ENCODE assay signal across 8 mouse cellular contexts in genomic region chr7:19628192-19628535, GRCm38 (mm10). TPM values are rescaled to one million over a fixed set of nuclear protein-coding genes. Genes with fewer than 3 reads are reported as not detected.
DNase-seq lines count a peak whose midpoint lies in the region; ATAC-seq and TF ChIP-seq lines count a peak whose summit lies in the region.

No protein-coding gene starts in this region.

- peaks cover 0 to 2% of the 10 kb centered on the region in 2 experiments; a peak in 1 of 4 replicates for H3K4me1 ChIP-seq in heart, embryonic 14.5 days (ENCODE audit: control insufficient read depth in 2 of 2, insufficient read depth in 2 of 2, low read length in 2 of 2)
- H3K4me1 ChIP-seq in ES-Bruce4 (ENCODE audit: control insufficient read depth, insufficient read depth, low read length), result no peaks in the 10 kb centered on the region
- peaks cover 2% of the 10 kb centered on the region; the same call in 1 of the 2 replicates for H3K4me1 ChIP-seq in forebrain, embryonic 14.5 days (ENCODE audit: control insufficient read depth, insufficient read depth, low read length)
- peaks cover 46% of the 10 kb centered on the region for H3K4me1 ChIP-seq in liver, embryonic 15.5 days (replicated peaks)

- H3K36me3 ChIP-seq in heart, embryonic 14.5 days (ENCODE audit: control insufficient read depth, insufficient read depth, low read length), result peaks cover 14% of the 10 kb centered on the region
- no peaks in the 10 kb centered on the region; the same call in 1 of the 2 replicates for H3K36me3 ChIP-seq in ES-Bruce4 (ENCODE audit: control insufficient read depth, insufficient read depth, low read length, poor library complexity, severe bottlenecking)
- peaks cover 13% of the 10 kb centered on the region for H3K36me3 ChIP-seq in forebrain, embryonic 14.5 days (ENCODE audit: control insufficient read depth, insufficient read depth, low read length)
- peaks cover 14% of the 10 kb centered on the region for H3K36me3 ChIP-seq in liver, embryonic 15.5 days (replicated peaks)

- peak overlapping the region; percentile 83 to 88 for H3K4me3 ChIP-seq in heart, embryonic 14.5 days (ENCODE audit: control insufficient read depth in 1 of 2, insufficient read depth in 1 of 2, low read depth in 1 of 2, low read length in 2 of 2)
- H3K4me3 ChIP-seq in ES-Bruce4 (ENCODE audit: low read depth, low read length), result peak overlapping the region; percentile 53
- H3K4me3 ChIP-seq in forebrain, embryonic 14.5 days (ENCODE audit: low read depth, low read length), result peak overlapping the region; percentile 67
- H3K4me3 ChIP-seq in liver, embryonic 15.5 days (replicated peaks), result peak overlapping the region; percentile 78

- H3K9ac ChIP-seq in heart, embryonic 14.5 days (ENCODE audit: low read length), result no peak overlapping the region; the same call in 1 of the 2 replicates
- H3K9ac ChIP-seq in ES-Bruce4 (ENCODE audit: low read depth, poor library complexity, severe bottlenecking), result 0 out of 2 replicates have a peak overlapping the region, but pooled peaks have one; percentile 8
- H3K9ac ChIP-seq in forebrain, embryonic 14.5 days (ENCODE audit: low read length), result 0 out of 2 replicates have a peak overlapping the region, but pooled peaks have one; percentile 2
- H3K9ac ChIP-seq in liver, embryonic 15.5 days, result no peak overlapping the region

- no peak for TF ChIP-seq CTCF in ES-Bruce4 (IDR thresholded peaks at IDR 0.05; ENCODE audit: low read depth, low read length)

- DNase-seq in heart, postnatal 36 days, result no peak
- DNase-seq in forebrain, embryonic 14.5 days (ENCODE audit: low spot score), result no peak
- DNase-seq in Muller cell, postnatal 12 days (ENCODE audit: inconsistent ontology term), result no peak
- DNase-seq in adrenal gland, postnatal 25 days, result no peak
- no peak for DNase-seq in lung, postnatal 36 days

- no peak for ATAC-seq in heart, embryonic 14.5 days (ENCODE audit: insufficient number of reproducible peaks, insufficient read depth, low FRiP score, low read depth)
- ATAC-seq in forebrain, embryonic 14.5 days, result no peak
- no peak for ATAC-seq in liver, embryonic 15.5 days (ENCODE audit: insufficient read depth)

- no peaks in the 10 kb centered on the region for H3K9me3 ChIP-seq in heart, embryonic 14.5 days (ENCODE audit: control insufficient read depth, low read length)
- no peaks in the 10 kb centered on the region for H3K9me3 ChIP-seq in ES-Bruce4 (replicated peaks; ENCODE audit: control insufficient read depth, insufficient read depth, low read length, poor library complexity, severe bottlenecking)
- H3K9me3 ChIP-seq in forebrain, embryonic 14.5 days (replicated peaks; ENCODE audit: control insufficient read depth, low read length), result no peaks in the 10 kb centered on the region
- H3K9me3 ChIP-seq in liver, embryonic 15.5 days (replicated peaks), result no peaks in the 10 kb centered on the region

- intact Hi-C loops in heart, postnatal 36 days (cut with DNase I), result loop anchor here (1.0 kb wide), 1 partner anchor 36 kb away; no protein-coding TSS in a partner anchor

- TF ChIP-seq POLR2A in ES-Bruce4 (IDR thresholded peaks at IDR 0.05; ENCODE audit: insufficient read depth, low read length), result no peak

- WGBS in heart, embryonic 14.5 days, result 13% methylated on average over 17 of the region's 17 CpGs
- 18% methylated on average over 17 of the region's 17 CpGs for WGBS in forebrain, embryonic 14.5 days
- WGBS in liver, embryonic 15.5 days (ENCODE audit: insufficient replicate concordance), result 10% methylated on average over 17 of the region's 17 CpGs

- H3K4me2 ChIP-seq in heart, embryonic 14.5 days (ENCODE audit: low read length), result peak overlapping the region; percentile 96
- peak overlapping the region; percentile 98 for H3K4me2 ChIP-seq in forebrain, embryonic 14.5 days (ENCODE audit: low read length)
- H3K4me2 ChIP-seq in liver, embryonic 15.5 days, result peak overlapping the region; percentile 100

- H3K27me3 ChIP-seq in heart, embryonic 14.5 days (ENCODE audit: control insufficient read depth, insufficient read depth, low read length), result no peaks in the 10 kb centered on the region
- H3K27me3 ChIP-seq in ES-Bruce4 (ENCODE audit: control insufficient read depth, insufficient read depth, low read length, poor library complexity, severe bottlenecking), result no peaks in the 10 kb centered on the region
- H3K27me3 ChIP-seq in forebrain, embryonic 14.5 days (replicated peaks; ENCODE audit: control insufficient read depth, insufficient read depth, low read length), result no peaks in the 10 kb centered on the region
- H3K27me3 ChIP-seq in liver, embryonic 15.5 days, result no peaks in the 10 kb centered on the region; the same call in 1 of the 2 replicates

- peak overlapping the region; percentile 60 to 92 for H3K27ac ChIP-seq in heart, embryonic 14.5 days (replicated peaks in 1 of 2; ENCODE audit: control insufficient read depth in 1 of 2, insufficient read depth in 1 of 2, low read depth in 2 of 2, low read length in 2 of 2)
- peak overlapping the region; percentile 1; the same call in 1 of the 2 replicates for H3K27ac ChIP-seq in ES-Bruce4 (ENCODE audit: insufficient read depth, low read length)
- no peak overlapping the region for H3K27ac ChIP-seq in forebrain, embryonic 14.5 days (ENCODE audit: low read depth, low read length)
- peak overlapping the region; percentile 83 for H3K27ac ChIP-seq in liver, embryonic 15.5 days (replicated peaks)

- TF ChIP-seq EP300 in ES-Bruce4 (IDR thresholded peaks at IDR 0.05; ENCODE audit: insufficient read depth, low read depth, low read length), result no peak

RNA-seq across cellular contexts. Expression of gene Relb, which starts 1.1 kb away (rescaled TPM):
- polyA plus RNA-seq in heart, embryonic 14.5 days (2014; fragmentation: Nextera tagmentation; extraction: Ambion mirVana), result 4.8 and 6.1 TPM in 2 replicates
- total RNA-seq in heart, postnatal 36 days (2021), result 1 to 10 TPM; 5.7 to 8.9 TPM
- polyA plus RNA-seq in ES-Bruce4 (2011; ENCODE audit: insufficient read depth, insufficient read length, low read depth, missing spikeins), result 11.7 and 11.9 TPM in 2 replicates
- 2.8 and 3.0 TPM in 2 replicates for polyA plus RNA-seq in forebrain, embryonic 14.5 days (2014; fragmentation: Nextera tagmentation; extraction: Ambion mirVana)
- 1.7 TPM in 2 replicates for polyA plus RNA-seq in liver, embryonic 15.5 days (2015; fragmentation: Nextera tagmentation; extraction: Ambion mirVana)
- 25.6 and 32.3 TPM in 2 replicates for total RNA-seq in adrenal gland, postnatal 25 days (2021)

RNA-seq across cellular contexts. Expression of gene Clasrp, which starts 23.9 kb away (rescaled TPM):
- 26.6 and 29.2 TPM in 2 replicates for polyA plus RNA-seq in heart, embryonic 14.5 days (2014; fragmentation: Nextera tagmentation; extraction: Ambion mirVana)
- total RNA-seq in heart, postnatal 36 days (2021), result 10 to 100 TPM; 16.0 to 16.8 TPM
- polyA plus RNA-seq in ES-Bruce4 (2011; ENCODE audit: insufficient read depth, insufficient read length, low read depth, missing spikeins), result 52.3 and 57.4 TPM in 2 replicates
- polyA plus RNA-seq in forebrain, embryonic 14.5 days (2014; fragmentation: Nextera tagmentation; extraction: Ambion mirVana), result 27.1 and 40.1 TPM in 2 replicates
- 12.2 and 13.4 TPM in 2 replicates for polyA plus RNA-seq in liver, embryonic 15.5 days (2015; fragmentation: Nextera tagmentation; extraction: Ambion mirVana)
- 57.4 and 67.6 TPM in 2 replicates for total RNA-seq in adrenal gland, postnatal 25 days (2021)

RNA-seq across cellular contexts. Expression of gene Clptm1, which starts 36.7 kb away (rescaled TPM):
- polyA plus RNA-seq in heart, embryonic 14.5 days (2014; fragmentation: Nextera tagmentation; extraction: Ambion mirVana), result 87.6 and 98.6 TPM in 2 replicates
- 10 to 100 TPM; 76.4 to 84.1 TPM for total RNA-seq in heart, postnatal 36 days (2021)
- polyA plus RNA-seq in ES-Bruce4 (2011; ENCODE audit: insufficient read depth, insufficient read length, low read depth, missing spikeins), result 49.6 and 52.7 TPM in 2 replicates
- 86.4 and 94.9 TPM in 2 replicates for polyA plus RNA-seq in forebrain, embryonic 14.5 days (2014; fragmentation: Nextera tagmentation; extraction: Ambion mirVana)
- 48.3 and 48.8 TPM in 2 replicates for polyA plus RNA-seq in liver, embryonic 15.5 days (2015; fragmentation: Nextera tagmentation; extraction: Ambion mirVana)
- 148 and 159 TPM in 2 replicates for total RNA-seq in adrenal gland, postnatal 25 days (2021)

RNA-seq across cellular contexts. Expression of gene Apoc2, which starts 49.6 kb away (rescaled TPM):
- 0.57 and 2.2 TPM in 2 replicates for polyA plus RNA-seq in heart, embryonic 14.5 days (2014; fragmentation: Nextera tagmentation; extraction: Ambion mirVana)
- not detected for total RNA-seq in heart, postnatal 36 days (2021)
- polyA plus RNA-seq in ES-Bruce4 (2011; ENCODE audit: insufficient read depth, insufficient read length, low read depth, missing spikeins), result 1.2 TPM in 1 of 2 replicates, not detected in the other
- not detected in 2 replicates for polyA plus RNA-seq in forebrain, embryonic 14.5 days (2014; fragmentation: Nextera tagmentation; extraction: Ambion mirVana)
- 1,160 and 1,332 TPM in 2 replicates for polyA plus RNA-seq in liver, embryonic 15.5 days (2015; fragmentation: Nextera tagmentation; extraction: Ambion mirVana)
- total RNA-seq in adrenal gland, postnatal 25 days (2021), result 3.1 TPM in 1 of 2 replicates, not detected in the other

RNA-seq across cellular contexts. Expression of gene Gemin7, which starts 50.8 kb away (rescaled TPM):
- 140 and 144 TPM in 2 replicates for polyA plus RNA-seq in heart, embryonic 14.5 days (2014; fragmentation: Nextera tagmentation; extraction: Ambion mirVana)
- total RNA-seq in heart, postnatal 36 days (2021), result 10 to 100 TPM; 44.1 to 47.8 TPM
- polyA plus RNA-seq in ES-Bruce4 (2011; ENCODE audit: insufficient read depth, insufficient read length, low read depth, missing spikeins), result 25.2 and 30.5 TPM in 2 replicates
- 134 and 146 TPM in 2 replicates for polyA plus RNA-seq in forebrain, embryonic 14.5 days (2014; fragmentation: Nextera tagmentation; extraction: Ambion mirVana)
- polyA plus RNA-seq in liver, embryonic 15.5 days (2015; fragmentation: Nextera tagmentation; extraction: Ambion mirVana), result 79.6 and 90.9 TPM in 2 replicates
- total RNA-seq in adrenal gland, postnatal 25 days (2021), result 75.6 and 93.0 TPM in 2 replicates

Comparison
In these comparisons a context has a peak if more than half of its experiments do, and no peak if none do; other contexts are left out.
1. H3K9ac ChIP-seq: peak in ES-Bruce4 (single experiment) and forebrain, embryonic 14.5 days (single experiment); none in heart, embryonic 14.5 days (single experiment) and liver, embryonic 15.5 days (single experiment).
2. Peak in every context shown above with its lines, with median percentiles within 50 percentile points of each other: H3K4me2 ChIP-seq and H3K4me3 ChIP-seq.